7 mouse cellular contexts compared by ENCODE assay signal in genomic region chr4:109279689-109280458, GRCm38 (mm10). TPM values are rescaled to one million over a fixed set of nuclear protein-coding genes. Genes with fewer than 3 reads are reported as not detected.
DNase-seq lines count a peak whose midpoint lies in the region; ATAC-seq and TF ChIP-seq lines count a peak whose summit lies in the region.

Gene Eps15, plus strand, starts transcription at chr4:109280268.

- H3K4me1 ChIP-seq in embryonic facial prominence, embryonic 12.5 days: peaks cover 13% of the 10 kb centered on the region; the same call in 1 of the 2 replicates
- peaks cover 10% of the 10 kb centered on the region; the same call in 1 of the 2 replicates for H3K4me1 ChIP-seq in kidney, adult 2 months (ENCODE audit: control insufficient read depth, insufficient read depth, low read length)
- peaks cover 17% of the 10 kb centered on the region for H3K4me1 ChIP-seq in limb, embryonic 12.5 days (replicated peaks)
- peaks cover 5% of the 10 kb centered on the region; the same call in 1 of the 2 replicates for H3K4me1 ChIP-seq in midbrain, embryonic 15.5 days
- peaks cover 10% of the 10 kb centered on the region for H3K4me1 ChIP-seq in spleen, adult 2 months (ENCODE audit: control insufficient read depth, insufficient read depth, insufficient read length)

- H3K36me3 ChIP-seq in embryonic facial prominence, embryonic 12.5 days: no peaks in the 10 kb centered on the region
- H3K36me3 ChIP-seq in kidney, adult 2 months (ENCODE audit: control insufficient read depth, insufficient read depth, low read length): no peaks in the 10 kb centered on the region
- no peaks in the 10 kb centered on the region for H3K36me3 ChIP-seq in limb, embryonic 12.5 days
- H3K36me3 ChIP-seq in midbrain, embryonic 15.5 days (replicated peaks): no peaks in the 10 kb centered on the region
- H3K36me3 ChIP-seq in spleen, adult 2 months (ENCODE audit: control insufficient read depth, insufficient read depth, low read length): no peaks in the 10 kb centered on the region

- peak within 1 kb of the TSS; percentile 86 for H3K9ac ChIP-seq in embryonic facial prominence, embryonic 12.5 days
- peak within 1 kb of the TSS; percentile 79 for H3K9ac ChIP-seq in limb, embryonic 12.5 days (replicated peaks)
- H3K9ac ChIP-seq in midbrain, embryonic 15.5 days: peak within 1 kb of the TSS; percentile 60

- H3K4me2 ChIP-seq in embryonic facial prominence, embryonic 12.5 days (replicated peaks): peak within 1 kb of the TSS; percentile 68
- H3K4me2 ChIP-seq in limb, embryonic 12.5 days: peak within 1 kb of the TSS; percentile 84
- peak within 1 kb of the TSS; percentile 78 for H3K4me2 ChIP-seq in midbrain, embryonic 15.5 days

- WGBS in embryonic facial prominence, embryonic 12.5 days: 4% methylated on average over 38 of the region's 44 CpGs
- WGBS in kidney, adult 2 months: 5% methylated on average over 40 of the region's 44 CpGs
- 5% methylated on average over 25 of the region's 44 CpGs for WGBS in limb, embryonic 12.5 days
- WGBS in midbrain, embryonic 15.5 days: 3% methylated on average over 42 of the region's 44 CpGs
- 6% methylated on average over 39 of the region's 44 CpGs for WGBS in spleen, adult 2 months

- peak; percentile 25 for TF ChIP-seq POLR2A in kidney, adult 2 months (IDR thresholded peaks at IDR 0.05; ENCODE audit: low read depth, low read length)
- TF ChIP-seq POLR2A in spleen, adult 2 months (IDR thresholded peaks at IDR 0.05; ENCODE audit: low read depth, low read length): peak; percentile 50

- DNase-seq in adrenal gland, postnatal 25 days: peak; percentile 94
- DNase-seq in heart, adult 18-20 months: peak; percentile 96 to 97
- peak; percentile 96 for DNase-seq in kidney, adult 2 months
- peak; percentile 84 to 92 for DNase-seq in spleen, adult 2 months (ENCODE audit: low read depth in 1 of 2, low spot score in 2 of 2)

- peak within 1 kb of the TSS; percentile 81 for H3K27ac ChIP-seq in embryonic facial prominence, embryonic 12.5 days
- peak within 1 kb of the TSS; percentile 51 for H3K27ac ChIP-seq in kidney, adult 2 months (ENCODE audit: insufficient read depth, low read depth, low read length)
- H3K27ac ChIP-seq in limb, embryonic 12.5 days: peak within 1 kb of the TSS; percentile 86
- H3K27ac ChIP-seq in midbrain, embryonic 15.5 days: no peak within 1 kb of the TSS
- peak within 1 kb of the TSS; percentile 70 for H3K27ac ChIP-seq in spleen, adult 2 months (ENCODE audit: insufficient read depth, low read length)

- ATAC-seq in embryonic facial prominence, embryonic 12.5 days (ENCODE audit: insufficient number of reproducible peaks, insufficient read depth, low FRiP score, low TSS enrichment): peak; percentile 91
- ATAC-seq in limb, embryonic 12.5 days (ENCODE audit: insufficient number of reproducible peaks, insufficient read depth, low FRiP score, low TSS enrichment, low read depth): peak; percentile 96
- ATAC-seq in midbrain, embryonic 15.5 days (replicated peaks): peak; percentile 97

- peak within 1 kb of the TSS; percentile 88 for H3K4me3 ChIP-seq in embryonic facial prominence, embryonic 12.5 days
- peak within 1 kb of the TSS; percentile 94 for H3K4me3 ChIP-seq in kidney, adult 2 months (ENCODE audit: insufficient read depth, low read depth, low read length)
- peak within 1 kb of the TSS; percentile 88 for H3K4me3 ChIP-seq in limb, embryonic 12.5 days (replicated peaks)
- H3K4me3 ChIP-seq in midbrain, embryonic 15.5 days: peak within 1 kb of the TSS; percentile 63
- H3K4me3 ChIP-seq in spleen, adult 2 months (ENCODE audit: extremely low read depth, insufficient read depth, insufficient read length): peak within 1 kb of the TSS; percentile 86

- H3K27me3 ChIP-seq in embryonic facial prominence, embryonic 12.5 days: no peaks in the 10 kb centered on the region
- H3K27me3 ChIP-seq in kidney, adult 2 months (replicated peaks; ENCODE audit: control insufficient read depth, insufficient read depth, low read length): no peaks in the 10 kb centered on the region
- H3K27me3 ChIP-seq in limb, embryonic 12.5 days: no peaks in the 10 kb centered on the region
- no peaks in the 10 kb centered on the region for H3K27me3 ChIP-seq in midbrain, embryonic 15.5 days (replicated peaks)
- no peaks in the 10 kb centered on the region for H3K27me3 ChIP-seq in spleen, adult 2 months (ENCODE audit: control insufficient read depth, insufficient read depth, low read length)

- H3K9me3 ChIP-seq in embryonic facial prominence, embryonic 12.5 days: no peaks in the 10 kb centered on the region
- no peaks in the 10 kb centered on the region for H3K9me3 ChIP-seq in limb, embryonic 12.5 days
- H3K9me3 ChIP-seq in midbrain, embryonic 15.5 days: no peaks in the 10 kb centered on the region

- TF ChIP-seq CTCF in kidney, adult 2 months (conservative IDR thresholded peaks at IDR 0.05; ENCODE audit: insufficient read depth, insufficient read length, low read depth, low read length): no peak
- no peak for TF ChIP-seq CTCF in spleen, adult 2 months (IDR thresholded peaks at IDR 0.05; ENCODE audit: extremely low read depth, insufficient read depth, insufficient read length, insufficient replicate concordance)

RNA-seq across cellular contexts. Expression of gene Eps15, which starts in this region (rescaled TPM):
- 74.9 and 79.7 TPM in 2 replicates for total RNA-seq in adrenal gland, postnatal 25 days (2021)
- polyA plus RNA-seq in embryonic facial prominence, embryonic 12.5 days (2016; fragmentation: Nextera tagmentation; extraction: Ambion mirVana): 45.9 and 51.1 TPM in 2 replicates
- total RNA-seq in heart, adult 18-20 months (2021): 10 to 100 TPM; 45.1 to 49.7 TPM
- polyA plus RNA-seq in kidney, adult 2 months (2012; rRNA removed): 14.0 and 19.3 TPM in 2 replicates
- 39.6 and 42.6 TPM in 2 replicates for polyA plus RNA-seq in limb, embryonic 12.5 days (2016; fragmentation: Nextera tagmentation; extraction: Ambion mirVana)
- polyA plus RNA-seq in midbrain, embryonic 15.5 days (2015; fragmentation: Nextera tagmentation; extraction: Ambion mirVana): 58.0 and 61.0 TPM in 2 replicates
- polyA plus RNA-seq in spleen, adult 2 months (2012; rRNA removed): 5.9 and 6.5 TPM in 2 replicates
